28 mouse cellular contexts compared by ENCODE assay signal in the genomic region with DNA sequence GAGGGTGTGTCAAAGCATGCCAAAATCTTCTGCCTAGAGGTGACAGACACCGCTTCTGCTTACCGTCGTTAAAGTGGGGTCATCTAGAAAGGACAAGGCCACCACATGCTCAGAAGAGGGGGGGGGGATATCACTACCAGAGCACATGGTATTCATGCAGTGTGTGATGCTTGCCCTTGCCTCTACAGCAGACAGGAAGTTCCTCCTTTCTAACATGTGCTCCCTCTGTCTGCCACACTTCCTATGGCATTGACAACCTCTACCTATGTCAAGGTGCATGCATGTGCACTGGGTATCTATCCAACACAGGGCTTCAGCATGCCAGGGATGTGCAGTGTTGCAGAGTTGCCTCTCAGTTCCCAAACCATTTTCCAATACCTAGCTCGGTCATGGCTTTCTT. TPM values are rescaled to one million over a fixed set of nuclear protein-coding genes. Genes with fewer than 3 reads are reported as not detected.
DNase-seq lines count a peak whose midpoint lies in the region; ATAC-seq and TF ChIP-seq lines count a peak whose summit lies in the region.
"Had no signal": no experiment of that assay in that cellular context is flagged by ENCODE, and none has a peak within 500 bp of the region (broad histone marks: within the 10 kb centered on the region; RNA-seq: fewer than 3 reads in every experiment).

No protein-coding gene starts in this region.

- TF ChIP-seq CTCF in lung, adult 2 months (IDR thresholded peaks at IDR 0.05; ENCODE audit: insufficient read depth, low read length), result no peak

- peak; percentile 15 for DNase-seq in thymus, postnatal 25 days
- DNase-seq in thymus, postnatal 10 days (ENCODE audit: low spot score in 2 of 2), result no peak
- peak; percentile 11 for DNase-seq in T-cell, adult 2 months (ENCODE audit: low spot score)
- DNase-seq in naive thymus-derived CD4-positive, alpha-beta T cell, adult 2 months (ENCODE audit: low read depth), result peak; percentile 39
- no peak for DNase-seq in liver
- DNase-seq in lung, adult 2 months, result no peak
- DNase-seq: adrenal gland, adult 2 months; adrenal gland, postnatal 10 days; adrenal gland, postnatal 25 days; B cell, adult 2 months; cerebellum, adult 11 months; cerebellum, adult 18-20 months; cerebellum, adult 8-10 months; cerebellum, adult 9-11 months; cerebellum, postnatal 14 days; cerebellum, postnatal 36 days; embryo, embryonic 11 days had no signal

- no peak overlapping the region for H3K4me3 ChIP-seq in lung, adult 2 months (replicated peaks; ENCODE audit: extremely low read depth, low read depth, low read length)
- H3K4me3 ChIP-seq: embryonic facial prominence, embryonic 13.5 days; embryonic facial prominence, embryonic 15.5 days; erythroblast, embryonic 14.5 days; forebrain, embryonic 10.5 days; forebrain, embryonic 12.5 days had no signal

- no peak for TF ChIP-seq POLR2A in lung, adult 2 months (IDR thresholded peaks at IDR 0.05; ENCODE audit: borderline replicate concordance, extremely low read depth, low read depth, low read length)

- peak; percentile 18; the same call in 1 of the 2 replicates for ATAC-seq in granulocyte monocyte progenitor cell, adult 5-6 weeks (replicated peaks; ENCODE audit: poor library complexity, severe bottlenecking)
- ATAC-seq in megakaryocyte progenitor cell, adult 5-6 weeks (replicated peaks; ENCODE audit: poor library complexity), result no peak
- ATAC-seq: forebrain, embryonic 14.5 days; forebrain, embryonic 16.5 days had no signal

- WGBS in lung, adult 2 months, result 87% methylated on average over 4 of the region's 4 CpGs

- H3K4me1 ChIP-seq in lung, adult 2 months (ENCODE audit: control insufficient read depth, insufficient read depth, low read length), result no peaks in the 10 kb centered on the region
- H3K4me1 ChIP-seq: embryonic facial prominence, embryonic 15.5 days; forebrain, embryonic 12.5 days had no signal

RNA-seq across cellular contexts. Expression of gene Bcl2l14, which starts 36.0 kb away (rescaled TPM):
- total RNA-seq in granulocyte monocyte progenitor cell, adult 5-6 weeks (2014; fragmentation: Nextera tagmentation), result 2.0 TPM in 1 of 2 replicates, not detected in the other
- total RNA-seq in granulocyte monocyte progenitor cell, adult 5-6 weeks (2017), result 0.60 and 4.0 TPM in 2 replicates
- polyA plus RNA-seq in lung, adult 2 months (2012; rRNA removed), result 0.81 and 1.2 TPM in 2 replicates
- 1.3 and 1.4 TPM in 2 replicates for total RNA-seq in megakaryocyte progenitor cell, adult 5-6 weeks (2015)
- 1.3 and 1.6 TPM in 2 replicates for total RNA-seq in megakaryocyte progenitor cell, adult 5-6 weeks (2017)
- total RNA-seq: adrenal gland, adult 2 months; adrenal gland, postnatal 10 days had no signal
- polyA plus RNA-seq: adrenal gland, adult 2 months; brain, embryonic 14.5 days; erythroblast, embryonic 14.5 days; forebrain, embryonic 14.5 days; forebrain, embryonic 16.5 days; G1E had no signal

Comparison
In these comparisons a context has a peak if more than half of its experiments do, and no peak if none do; other contexts are left out.
1. DNase-seq: peak in thymus, postnatal 25 days (single experiment), T-cell, adult 2 months (single experiment) and naive thymus-derived CD4-positive, alpha-beta T cell, adult 2 months (single experiment); none in thymus, postnatal 10 days (0 of 2), liver (single experiment) and lung, adult 2 months (single experiment).